Comparison of ENCODE assay signal across 19 mouse cellular contexts in the genomic region with DNA sequence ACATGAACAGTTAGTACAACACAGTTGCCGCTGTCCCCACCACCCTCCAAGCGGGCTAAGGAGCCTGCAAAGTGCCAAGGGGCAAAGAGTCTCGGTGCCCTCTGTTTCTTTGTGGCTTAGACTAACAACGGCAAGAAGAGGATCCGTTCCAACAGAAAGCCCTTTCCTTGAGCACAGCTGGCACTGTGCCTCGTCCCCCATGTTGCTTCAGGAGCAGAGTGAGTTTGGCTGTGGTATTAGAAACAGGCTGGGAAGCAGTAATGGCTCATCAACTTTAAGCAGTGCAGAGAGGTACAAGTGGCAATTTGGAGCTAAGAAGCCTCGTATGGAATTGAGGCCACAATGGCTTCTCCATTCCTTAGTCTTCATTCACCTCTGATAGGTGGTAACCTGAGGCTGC. TPM values are rescaled to one million over a fixed set of nuclear protein-coding genes. Genes with fewer than 3 reads are reported as not detected.
DNase-seq lines count a peak whose midpoint lies in the region; ATAC-seq lines count a peak whose summit lies in the region.
"Had no signal": no experiment of that assay in that cellular context is flagged by ENCODE, and none has a peak within 500 bp of the region (broad histone marks: within the 10 kb centered on the region; RNA-seq: fewer than 3 reads in every experiment).

No protein-coding gene starts in this region.

- no peaks in the 10 kb centered on the region for H3K9me3 ChIP-seq in hindbrain, embryonic 16.5 days (ENCODE audit: control insufficient read depth, low read length)
- H3K9me3 ChIP-seq in hindbrain, embryonic 12.5 days (replicated peaks) = no peaks in the 10 kb centered on the region; the same call in 1 of the 2 replicates
- H3K9me3 ChIP-seq: embryonic facial prominence, embryonic 15.5 days; forebrain, embryonic 15.5 days; limb, embryonic 13.5 days had no signal

- intact Hi-C loops in gastrocnemius, postnatal 14 days (cut with DNase I; ENCODE audit: low total_unique reads) = no loop called here

- no peak overlapping the region for H3K4me3 ChIP-seq in hindbrain, embryonic 16.5 days (ENCODE audit: low read length)
- no peak overlapping the region for H3K4me3 ChIP-seq in hindbrain, embryonic 12.5 days
- H3K4me3 ChIP-seq: embryonic facial prominence, embryonic 15.5 days; forebrain, embryonic 15.5 days; gastrocnemius, adult 2 months; heart, adult 2 months; layer of hippocampus, adult 2 months; limb, embryonic 13.5 days; myocyte had no signal

- 58% methylated on average over 7 of the region's 7 CpGs for WGBS in hindbrain, embryonic 16.5 days
- WGBS in hindbrain, embryonic 12.5 days = 69% methylated on average over 7 of the region's 7 CpGs

- H3K9ac ChIP-seq in hindbrain, embryonic 16.5 days (ENCODE audit: low read depth, low read length) = no peak overlapping the region
- no peak overlapping the region for H3K9ac ChIP-seq in hindbrain, embryonic 12.5 days
- H3K9ac ChIP-seq: embryonic facial prominence, embryonic 15.5 days; forebrain, embryonic 15.5 days; limb, embryonic 13.5 days had no signal

- H3K4me2 ChIP-seq in hindbrain, embryonic 16.5 days (ENCODE audit: low read length) = no peak overlapping the region
- no peak overlapping the region for H3K4me2 ChIP-seq in hindbrain, embryonic 12.5 days (replicated peaks)
- H3K4me2 ChIP-seq: embryonic facial prominence, embryonic 15.5 days; forebrain, embryonic 15.5 days; limb, embryonic 13.5 days had no signal

- H3K36me3 ChIP-seq in hindbrain, embryonic 16.5 days (ENCODE audit: control insufficient read depth, insufficient read depth, low read length) = no peaks in the 10 kb centered on the region
- no peaks in the 10 kb centered on the region for H3K36me3 ChIP-seq in hindbrain, embryonic 12.5 days
- H3K36me3 ChIP-seq: embryonic facial prominence, embryonic 15.5 days; forebrain, embryonic 15.5 days; limb, embryonic 13.5 days had no signal

- DNase-seq in cerebellum, postnatal 14 days = peak; percentile 60 to 67
- no peak for DNase-seq in cerebellum, adult 9-10 months
- peak; percentile 21 for DNase-seq in lung, postnatal 10 days
- no peak for DNase-seq in lung, postnatal 36 days
- peak; percentile 6 for DNase-seq in adipocyte (ENCODE audit: low spot score)
- DNase-seq in gastrocnemius, postnatal 14 days = no peak
- DNase-seq: adrenal gland, adult 2 months; gastrocnemius, adult 2 months; heart, adult 2 months had no signal

- H3K4me1 ChIP-seq in hindbrain, embryonic 16.5 days (ENCODE audit: control insufficient read depth, insufficient read depth, low read depth, low read length) = peaks cover 2% of the 10 kb centered on the region; the same call in 1 of the 2 replicates
- H3K4me1 ChIP-seq in hindbrain, embryonic 12.5 days = 0 out of 2 replicates have a peak, but pooled peaks cover 6% of the 10 kb centered on the region

- no peak overlapping the region; the same call in 1 of the 2 replicates for H3K27ac ChIP-seq in hindbrain, embryonic 16.5 days (ENCODE audit: low read depth, low read length)
- no peak overlapping the region for H3K27ac ChIP-seq in hindbrain, embryonic 12.5 days
- H3K27ac ChIP-seq: embryonic facial prominence, embryonic 15.5 days; forebrain, embryonic 15.5 days; gastrocnemius, adult 2 months; heart, adult 2 months; layer of hippocampus, adult 2 months; limb, embryonic 13.5 days had no signal

- 0 out of 2 replicates have a peak, but pooled peaks have one; percentile 14 for ATAC-seq in hindbrain, embryonic 16.5 days
- no peak for ATAC-seq in hindbrain, embryonic 12.5 days (ENCODE audit: low FRiP score)
- ATAC-seq: forebrain, embryonic 15.5 days; inflammation-experienced regulatory T-cells, adult 6 months had no signal

- H3K27me3 ChIP-seq in hindbrain, embryonic 16.5 days (replicated peaks; ENCODE audit: control insufficient read depth, insufficient read depth, low read length) = no peaks in the 10 kb centered on the region
- peaks cover 21% of the 10 kb centered on the region for H3K27me3 ChIP-seq in hindbrain, embryonic 12.5 days
- H3K27me3 ChIP-seq: embryonic facial prominence, embryonic 15.5 days; forebrain, embryonic 15.5 days; limb, embryonic 13.5 days had no signal

RNA-seq across cellular contexts. Expression of a gene that starts 35.9 kb away (rescaled TPM):
- polyA plus RNA-seq in hindbrain, embryonic 16.5 days (2015; fragmentation: Nextera tagmentation; extraction: Ambion mirVana) = 10.8 and 14.1 TPM in 2 replicates
- 4.7 and 6.8 TPM in 2 replicates for polyA plus RNA-seq in hindbrain, embryonic 12.5 days (2016; fragmentation: Nextera tagmentation; extraction: Ambion mirVana)
- not detected for total RNA-seq in gastrocnemius, postnatal 14 days (2021)
- total RNA-seq: adrenal gland, adult 2 months; gastrocnemius, adult 2 months had no signal
- polyA plus RNA-seq: adrenal gland, adult 2 months; heart, adult 2 months; heart, postnatal 0 days; inflammation-experienced regulatory T-cells, adult 6 months; liver, embryonic 16.5 days had no signal

Comparison
In these comparisons a context has a peak if more than half of its experiments do, and no peak if none do; other contexts are left out.
1. DNase-seq: peak in cerebellum, postnatal 14 days (2 of 2), lung, postnatal 10 days (single experiment) and adipocyte (single experiment); none in cerebellum, adult 9-10 months (single experiment), lung, postnatal 36 days (single experiment) and gastrocnemius, postnatal 14 days (single experiment).